Mouse (Mus musculus) brain, adult 2 months (tissue): ENCODE results near the gene Prickle2.

Source experiments
- DNase-seq: peaks from one replicate; pipeline ENCODE4 v3.0.0; 2011; ENCODE audit warnings: low read depth, low spot score

Prickle2 gene

GRCm38 (mm10) chr6:92667544-92667943 is 38.4 kb downstream of the Prickle2 start:
- DNase-seq = no peak

GRCm38 (mm10) chr6:92665530-92665989 is 40.4 kb downstream of the Prickle2 start:
- peak; percentile 87 for DNase-seq

GRCm38 (mm10) chr6:92663885-92664284 is 42.1 kb downstream of the Prickle2 start:
- peak; percentile 82 for DNase-seq

GRCm38 (mm10) chr6:92663433-92663832 is 42.5 kb downstream of the Prickle2 start:
- DNase-seq = peak; percentile 91

GRCm38 (mm10) chr6:92649063-92649462 is 56.9 kb downstream of the Prickle2 start:
- DNase-seq = peak; percentile 65

GRCm38 (mm10) chr6:92648571-92648970 is 57.4 kb downstream of the Prickle2 start:
- DNase-seq = peak; percentile 22

GRCm38 (mm10) chr6:92642929-92643328 is 63.0 kb downstream of the Prickle2 start:
- DNase-seq = peak; percentile 72

- peak; percentile 81 for DNase-seq
Observed at GRCm38 (mm10) chr6:92641956-92642355, 64.0 kb downstream of the Prickle2 start.

- peak; percentile 62 for DNase-seq
Observed at GRCm38 (mm10) chr6:92640896-92641295, 65.1 kb downstream of the Prickle2 start.

GRCm38 (mm10) chr6:92636431-92636830 is 69.5 kb downstream of the Prickle2 start:
- DNase-seq = no peak

- no peak for DNase-seq
Observed at GRCm38 (mm10) chr6:92634876-92635468, 71.0 kb downstream of the Prickle2 start.

GRCm38 (mm10) chr6:92630991-92631390 is 75.0 kb downstream of the Prickle2 start:
- no peak for DNase-seq

GRCm38 (mm10) chr6:92627711-92628110 is 78.2 kb downstream of the Prickle2 start:
- no peak for DNase-seq

- no peak for DNase-seq
Observed at GRCm38 (mm10) chr6:92627048-92627617, 78.8 kb downstream of the Prickle2 start.

- DNase-seq = no peak
Observed at GRCm38 (mm10) chr6:92625923-92626322, 80.0 kb downstream of the Prickle2 start.

GRCm38 (mm10) chr6:92624306-92624705 is 81.6 kb downstream of the Prickle2 start:
- DNase-seq = no peak

- DNase-seq = no peak
Observed at GRCm38 (mm10) chr6:92617183-92617582, 88.8 kb downstream of the Prickle2 start.

- DNase-seq = no peak
Observed at GRCm38 (mm10) chr6:92614771-92615170, 91.2 kb downstream of the Prickle2 start.

- no peak for DNase-seq
Observed at GRCm38 (mm10) chr6:92612151-92612769, 93.7 kb downstream of the Prickle2 start.

- DNase-seq = peak; percentile 84
Observed at GRCm38 (mm10) chr6:92609682-92610235, 96.2 kb downstream of the Prickle2 start.

- no peak for DNase-seq
Observed at GRCm38 (mm10) chr6:92609078-92609477, 96.9 kb downstream of the Prickle2 start.

GRCm38 (mm10) chr6:92605156-92605555 is 100.8 kb downstream of the Prickle2 start:
- DNase-seq = peak; percentile 49

GRCm38 (mm10) chr6:92596340-92596739 is 109.6 kb downstream of the Prickle2 start:
- DNase-seq = peak; percentile 78
